In the genomic region with DNA sequence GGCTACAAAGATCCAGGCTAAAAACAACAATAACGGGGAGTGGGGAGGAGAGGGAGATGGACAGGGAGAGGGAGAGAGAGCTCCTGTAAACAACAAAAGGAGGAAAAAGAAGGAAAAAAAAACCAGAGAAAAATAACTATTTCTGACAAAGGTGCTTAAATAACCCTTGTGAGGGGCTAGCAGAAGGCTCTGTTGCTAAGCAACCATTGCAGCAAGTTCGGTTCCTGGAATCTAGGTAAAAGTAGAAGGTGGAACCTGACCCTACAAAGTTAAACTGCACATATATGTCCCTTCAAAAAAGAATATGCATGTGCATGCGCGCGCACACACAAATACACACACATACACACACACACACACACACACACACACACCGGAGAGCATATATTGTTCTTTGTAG, we compare ENCODE assay signal across 26 mouse cellular contexts. TPM values are rescaled to one million over a fixed set of nuclear protein-coding genes. Genes with fewer than 3 reads are reported as not detected.
DNase-seq lines count a peak whose midpoint lies in the region; ATAC-seq and TF ChIP-seq lines count a peak whose summit lies in the region.
"Had no signal": no experiment of that assay in that cellular context is flagged by ENCODE, and none has a peak within 500 bp of the region (broad histone marks: within the 10 kb centered on the region; RNA-seq: fewer than 3 reads in every experiment).

No protein-coding gene starts in this region.

- WGBS in kidney, embryonic 16.5 days = 71% methylated on average over 6 of the region's 6 CpGs
- WGBS in midbrain, embryonic 14.5 days = 76% methylated on average over 6 of the region's 6 CpGs
- 87% methylated on average over 6 of the region's 6 CpGs for WGBS in midbrain, embryonic 10.5 days
- WGBS in liver, embryonic 14.5 days (ENCODE audit: insufficient replicate concordance) = 72% methylated on average over 6 of the region's 6 CpGs

- no peak overlapping the region for H3K4me2 ChIP-seq in kidney, embryonic 16.5 days (replicated peaks; ENCODE audit: low read depth, low read length)
- H3K4me2 ChIP-seq in midbrain, embryonic 14.5 days (ENCODE audit: low read length) = no peak overlapping the region; the same call in 1 of the 2 replicates
- H3K4me2 ChIP-seq in liver, embryonic 14.5 days (ENCODE audit: low read depth) = peak overlapping the region; percentile 82

- DNase-seq in kidney, adult 9 months = no peak
- DNase-seq in midbrain, embryonic 14.5 days = peak; percentile 54
- DNase-seq in midbrain, embryonic 10.5 days (ENCODE audit: low spot score) = no peak
- peak; percentile 53 for DNase-seq in R1 (ENCODE audit: low read depth, low spot score)
- no peak for DNase-seq in liver, embryonic 14.5 days (ENCODE audit: low read depth in 3 of 3, low spot score in 3 of 3)
- no peak for DNase-seq in cerebellum, postnatal 36 days
- DNase-seq: adrenal gland, postnatal 14 days; cerebellum, adult 18-20 months; cerebellum, postnatal 10 days; gastrocnemius, postnatal 14 days; heart, postnatal 14 days; kidney, adult 11 months; kidney, postnatal 14 days; lung, adult 2 months; lung, postnatal 10 days had no signal

- no peak overlapping the region for H3K4me3 ChIP-seq in kidney, embryonic 16.5 days (ENCODE audit: low read length)
- no peak overlapping the region for H3K4me3 ChIP-seq in midbrain, embryonic 14.5 days (replicated peaks; ENCODE audit: low read depth, low read length)
- no peak overlapping the region for H3K4me3 ChIP-seq in midbrain, embryonic 10.5 days
- no peak overlapping the region for H3K4me3 ChIP-seq in liver, embryonic 14.5 days (ENCODE audit: insufficient read depth in 1 of 2, low read depth in 2 of 2, low read length in 2 of 2)

- no peaks in the 10 kb centered on the region for H3K9me3 ChIP-seq in kidney, embryonic 16.5 days (ENCODE audit: low read length)
- H3K9me3 ChIP-seq in midbrain, embryonic 14.5 days (ENCODE audit: control insufficient read depth, low read length) = no peaks in the 10 kb centered on the region
- no peaks in the 10 kb centered on the region for H3K9me3 ChIP-seq in midbrain, embryonic 10.5 days (replicated peaks)
- no peaks in the 10 kb centered on the region for H3K9me3 ChIP-seq in liver, embryonic 14.5 days (ENCODE audit: control insufficient read depth, low read length)
- H3K9me3 ChIP-seq: embryonic facial prominence, embryonic 15.5 days; forebrain, embryonic 12.5 days; hindbrain, embryonic 10.5 days; hindbrain, embryonic 15.5 days; neural tube, embryonic 12.5 days had no signal

- H3K4me1 ChIP-seq in kidney, embryonic 16.5 days (ENCODE audit: insufficient read depth, low read length) = peaks cover 35% of the 10 kb centered on the region
- peaks cover 8% of the 10 kb centered on the region; the same call in 1 of the 2 replicates for H3K4me1 ChIP-seq in midbrain, embryonic 14.5 days (ENCODE audit: control insufficient read depth, insufficient read depth, low read length)
- peaks cover 21% of the 10 kb centered on the region for H3K4me1 ChIP-seq in midbrain, embryonic 10.5 days
- peaks cover 20 to 40% of the 10 kb centered on the region in 2 experiments for H3K4me1 ChIP-seq in liver, embryonic 14.5 days (replicated peaks; ENCODE audit: control insufficient read depth in 2 of 2, insufficient read depth in 2 of 2, low read length in 1 of 2)

- no peak for ATAC-seq in kidney, embryonic 16.5 days (ENCODE audit: low FRiP score, low TSS enrichment)
- ATAC-seq in midbrain, embryonic 14.5 days (ENCODE audit: low FRiP score, low TSS enrichment) = no peak
- no peak for ATAC-seq in liver, embryonic 14.5 days (ENCODE audit: insufficient read depth)

- H3K27ac ChIP-seq in kidney, embryonic 16.5 days (ENCODE audit: low read length) = peak overlapping the region; percentile 64
- H3K27ac ChIP-seq in midbrain, embryonic 14.5 days (replicated peaks; ENCODE audit: low read depth, low read length) = no peak overlapping the region
- H3K27ac ChIP-seq in midbrain, embryonic 10.5 days (replicated peaks) = no peak overlapping the region
- peak overlapping the region; percentile 32 for H3K27ac ChIP-seq in liver, embryonic 14.5 days
- H3K27ac ChIP-seq: embryonic facial prominence, embryonic 15.5 days; forebrain, embryonic 12.5 days; hindbrain, embryonic 15.5 days; neural tube, embryonic 12.5 days had no signal

- TF ChIP-seq CTCF in liver, embryonic 14.5 days (IDR thresholded peaks at IDR 0.05; ENCODE audit: low read depth) = no peak

- no peaks in the 10 kb centered on the region for H3K36me3 ChIP-seq in kidney, embryonic 16.5 days (ENCODE audit: insufficient read depth, low read length)
- no peaks in the 10 kb centered on the region for H3K36me3 ChIP-seq in midbrain, embryonic 14.5 days (ENCODE audit: control insufficient read depth, insufficient read depth, low read length)
- H3K36me3 ChIP-seq in midbrain, embryonic 10.5 days = no peaks in the 10 kb centered on the region
- H3K36me3 ChIP-seq in liver, embryonic 14.5 days (replicated peaks; ENCODE audit: control insufficient read depth, insufficient read depth, low read depth) = no peaks in the 10 kb centered on the region
- H3K36me3 ChIP-seq: embryonic facial prominence, embryonic 15.5 days; forebrain, embryonic 12.5 days; hindbrain, embryonic 10.5 days; hindbrain, embryonic 15.5 days; neural tube, embryonic 12.5 days had no signal

- no peak for TF ChIP-seq EP300 in liver, embryonic 14.5 days (IDR thresholded peaks at IDR 0.05; ENCODE audit: low read depth)

- H3K27me3 ChIP-seq in kidney, embryonic 16.5 days (ENCODE audit: insufficient read depth, low read length) = no peaks in the 10 kb centered on the region
- peaks cover 5% of the 10 kb centered on the region; the same call in 1 of the 2 replicates for H3K27me3 ChIP-seq in midbrain, embryonic 14.5 days (ENCODE audit: control insufficient read depth, insufficient read depth, low read length)
- peaks cover 36% of the 10 kb centered on the region for H3K27me3 ChIP-seq in midbrain, embryonic 10.5 days (ENCODE audit: low read depth, poor library complexity, severe bottlenecking)
- no peaks in the 10 kb centered on the region for H3K27me3 ChIP-seq in liver, embryonic 14.5 days (ENCODE audit: control insufficient read depth, insufficient read depth, low read length)
- H3K27me3 ChIP-seq: hindbrain, embryonic 15.5 days; Patski had no signal

- no peak overlapping the region for H3K9ac ChIP-seq in kidney, embryonic 16.5 days (replicated peaks; ENCODE audit: low read length)
- no peak overlapping the region for H3K9ac ChIP-seq in midbrain, embryonic 14.5 days (replicated peaks; ENCODE audit: low read length)
- H3K9ac ChIP-seq in liver, embryonic 14.5 days (replicated peaks) = no peak overlapping the region

RNA-seq across cellular contexts. Expression of a gene that starts 5.3 kb away (rescaled TPM):
- polyA plus RNA-seq in kidney, embryonic 16.5 days (2015; fragmentation: Nextera tagmentation; extraction: Ambion mirVana) = 3.8 and 3.9 TPM in 2 replicates
- polyA plus RNA-seq in midbrain, embryonic 14.5 days (2014; fragmentation: Nextera tagmentation; extraction: Ambion mirVana) = 9.2 and 12.1 TPM in 2 replicates
- 1.4 and 2.1 TPM in 2 replicates for polyA plus RNA-seq in midbrain, embryonic 10.5 days (2016; fragmentation: Nextera tagmentation; extraction: Ambion mirVana)
- polyA plus RNA-seq in liver, embryonic 14.5 days (2012; rRNA removed) = 0.09 and 0.11 TPM in 2 replicates
- polyA plus RNA-seq in liver, embryonic 14.5 days (2014; fragmentation: Nextera tagmentation; extraction: Ambion mirVana) = 0.04 TPM in 1 of 2 replicates, not detected in the other
- polyA plus RNA-seq: Patski had no signal

RNA-seq across cellular contexts. Expression of a gene that starts 5.4 kb away (rescaled TPM):
- polyA plus RNA-seq in kidney, embryonic 16.5 days (2015; fragmentation: Nextera tagmentation; extraction: Ambion mirVana) = 53.0 and 55.2 TPM in 2 replicates
- 18.5 and 24.2 TPM in 2 replicates for polyA plus RNA-seq in midbrain, embryonic 14.5 days (2014; fragmentation: Nextera tagmentation; extraction: Ambion mirVana)
- 22.8 and 24.1 TPM in 2 replicates for polyA plus RNA-seq in midbrain, embryonic 10.5 days (2016; fragmentation: Nextera tagmentation; extraction: Ambion mirVana)
- polyA plus RNA-seq in liver, embryonic 14.5 days (2012; rRNA removed) = 14.8 and 16.5 TPM in 2 replicates
- polyA plus RNA-seq in liver, embryonic 14.5 days (2014; fragmentation: Nextera tagmentation; extraction: Ambion mirVana) = 24.8 and 27.3 TPM in 2 replicates

RNA-seq across cellular contexts. Expression of a gene that starts 17.8 kb away (rescaled TPM):
- 0.14 and 0.22 TPM in 2 replicates for polyA plus RNA-seq in kidney, embryonic 16.5 days (2015; fragmentation: Nextera tagmentation; extraction: Ambion mirVana)
- polyA plus RNA-seq in midbrain, embryonic 14.5 days (2014; fragmentation: Nextera tagmentation; extraction: Ambion mirVana) = not detected in 2 replicates
- polyA plus RNA-seq in midbrain, embryonic 10.5 days (2016; fragmentation: Nextera tagmentation; extraction: Ambion mirVana) = 0.05 TPM in 1 of 2 replicates, not detected in the other
- 0.38 and 0.59 TPM in 2 replicates for polyA plus RNA-seq in liver, embryonic 14.5 days (2012; rRNA removed)
- polyA plus RNA-seq in liver, embryonic 14.5 days (2014; fragmentation: Nextera tagmentation; extraction: Ambion mirVana) = 0.06 and 0.15 TPM in 2 replicates
- polyA plus RNA-seq: forebrain, embryonic 12.5 days; heart, embryonic 14.5 days; hindbrain, embryonic 10.5 days; hindbrain, embryonic 15.5 days; neural tube, embryonic 12.5 days had no signal

RNA-seq across cellular contexts. Expression of a gene that starts 43.6 kb away (rescaled TPM):
- 0.75 and 1.0 TPM in 2 replicates for polyA plus RNA-seq in kidney, embryonic 16.5 days (2015; fragmentation: Nextera tagmentation; extraction: Ambion mirVana)
- 0.13 and 0.26 TPM in 2 replicates for polyA plus RNA-seq in midbrain, embryonic 14.5 days (2014; fragmentation: Nextera tagmentation; extraction: Ambion mirVana)
- 0.32 and 0.36 TPM in 2 replicates for polyA plus RNA-seq in midbrain, embryonic 10.5 days (2016; fragmentation: Nextera tagmentation; extraction: Ambion mirVana)
- polyA plus RNA-seq in liver, embryonic 14.5 days (2012; rRNA removed) = 0.03 TPM in 1 of 2 replicates, not detected in the other
- not detected in 2 replicates for polyA plus RNA-seq in liver, embryonic 14.5 days (2014; fragmentation: Nextera tagmentation; extraction: Ambion mirVana)
- polyA plus RNA-seq: cortical plate, adult 2 months; heart, embryonic 14.5 days; inflammation-experienced regulatory T-cells, adult 6 months; macrophage; Patski had no signal

RNA-seq across cellular contexts. Expression of a gene that starts 46.7 kb away (rescaled TPM):
- 159 and 164 TPM in 2 replicates for polyA plus RNA-seq in kidney, embryonic 16.5 days (2015; fragmentation: Nextera tagmentation; extraction: Ambion mirVana)
- polyA plus RNA-seq in midbrain, embryonic 14.5 days (2014; fragmentation: Nextera tagmentation; extraction: Ambion mirVana) = 55.0 and 55.8 TPM in 2 replicates
- 149 and 160 TPM in 2 replicates for polyA plus RNA-seq in midbrain, embryonic 10.5 days (2016; fragmentation: Nextera tagmentation; extraction: Ambion mirVana)
- 27.8 and 28.8 TPM in 2 replicates for polyA plus RNA-seq in liver, embryonic 14.5 days (2012; rRNA removed)
- 27.3 and 40.9 TPM in 2 replicates for polyA plus RNA-seq in liver, embryonic 14.5 days (2014; fragmentation: Nextera tagmentation; extraction: Ambion mirVana)

Comparison
In these comparisons a context has a peak if more than half of its experiments do, and no peak if none do; other contexts are left out.
1. DNase-seq: peak in midbrain, embryonic 14.5 days (single experiment) and R1 (single experiment); none in kidney, adult 9 months (single experiment), midbrain, embryonic 10.5 days (single experiment), liver, embryonic 14.5 days (0 of 3) and cerebellum, postnatal 36 days (0 of 2).
2. H3K27ac ChIP-seq: peak in kidney, embryonic 16.5 days (single experiment) and liver, embryonic 14.5 days (single experiment); none in midbrain, embryonic 14.5 days (single experiment) and midbrain, embryonic 10.5 days (single experiment).